Mouse (Mus musculus) small intestine, adult 2 months (tissue): ENCODE measurements around the gene Nars2. TPM values are rescaled to one million over a fixed set of nuclear protein-coding genes. Genes with fewer than 3 reads are reported as not detected.

Experiments
- H3K27ac ChIP-seq: fragments of 200-500 bp; 2 replicates; pipeline ENCODE4 v1.5.1; 2012; ENCODE audit warnings: low read depth, low read length, control low read depth, inconsistent platforms; ENCODE audit not compliant: insufficient read depth
- H3K27me3 ChIP-seq: fragments of 200-500 bp; 2 replicates; pipeline ENCODE4 v1.6.1; 2012; ENCODE audit warnings: mild to moderate bottlenecking, moderate library complexity, low read length, inconsistent platforms; ENCODE audit not compliant: control insufficient read depth, insufficient read depth
- H3K36me3 ChIP-seq: fragments of 200-500 bp; 2 replicates; pipeline ENCODE4 v1.6.1; 2012; ENCODE audit warnings: mild to moderate bottlenecking, low read length, control low read depth, inconsistent platforms; ENCODE audit not compliant: control insufficient read depth, insufficient read depth
- H3K4me1 ChIP-seq: fragments of 200-500 bp; 2 replicates; pipeline ENCODE4 v1.6.1; 2012; ENCODE audit warnings: low read length, inconsistent platforms, mixed read lengths; ENCODE audit not compliant: control insufficient read depth, insufficient read depth, insufficient read length
- H3K4me3 ChIP-seq: fragments of 200-500 bp; 2 replicates; pipeline ENCODE4 v1.5.1; 2012; ENCODE audit warnings: low read depth, mild to moderate bottlenecking, control low read depth, inconsistent platforms, low read length, moderate library complexity
- CTCF ChIP-seq: fragments of 200-500 bp; IDR thresholded peaks from 2 replicates; pipeline ENCODE4 v1.5.1; 2012; ENCODE audit warnings: low read depth, mild to moderate bottlenecking, control low read depth, inconsistent platforms, low read length, moderate library complexity, mixed read lengths; ENCODE audit not compliant: insufficient replicate concordance, insufficient read length; ENCODE audit errors: extremely low read depth
- POLR2A ChIP-seq: fragments of 200-500 bp; IDR thresholded peaks from 2 replicates; pipeline ENCODE4 v1.6.1; 2012; ENCODE audit warnings: low read depth, mild to moderate bottlenecking, control low read depth, inconsistent platforms, low read length, moderate library complexity
- WGBS: fragments of 180-500 bp; shearing (Covaris S2); methylation state at CpG from one replicate; pipeline ENCODE4 v1.1.7; 2018; 5-methylcytosine and 5-hydroxymethylcytosine counted together
- polyA plus RNA-seq: library from polyadenylated mRNA; depleted of rRNA; stranded (reverse); fragments of >200 nt; gene quantifications from 2 replicates; pipeline ENCODE4 v1.2.3, GENCODE M21; 2012

Gene Nars2
- polyA plus RNA-seq, 1 experiment, result 0.90 TPM

GRCm38 (mm10) chr7:97078685-97079084, 127.4 kb downstream of the Nars2 start:
- H3K27ac ChIP-seq, result no peak overlapping the region
- no peak overlapping the region for H3K4me3 ChIP-seq
- WGBS, result 60% methylated on average over 4 of the region's 4 CpGs
- TF ChIP-seq CTCF (no peak), POLR2A (no peak)
- H3K27me3 ChIP-seq, result no peaks in the 10 kb centered on the region
- no peaks in the 10 kb centered on the region for H3K36me3 ChIP-seq
- peaks cover 11% of the 10 kb centered on the region for H3K4me1 ChIP-seq

DNA sequence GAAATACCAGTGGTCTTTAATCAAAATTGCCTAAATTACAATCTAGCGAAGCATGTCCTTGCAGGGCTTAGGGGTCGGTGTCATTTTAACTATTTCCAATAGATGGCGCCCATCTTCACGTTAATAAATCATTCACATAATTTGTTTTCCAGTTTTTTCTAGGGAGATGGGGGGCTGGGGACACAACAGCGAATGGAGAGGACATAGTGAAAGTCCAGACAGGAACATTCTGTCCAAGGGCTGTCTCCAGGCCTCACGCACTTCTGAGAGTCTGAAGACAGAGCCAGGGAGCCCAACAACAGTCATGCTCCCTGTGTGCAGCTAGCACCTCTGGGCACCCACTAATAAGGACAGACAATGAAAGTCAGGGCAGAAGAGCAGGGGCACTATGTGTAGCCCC, 127.8 kb downstream of the Nars2 start:
- 8% methylated on average over 6 of the region's 6 CpGs for WGBS
- Histone ChIP-seq H3K36me3 (no peaks in the 10 kb centered on the region), H3K4me3 (no peak overlapping the region), H3K27me3 (no peaks in the 10 kb centered on the region), H3K4me1 (peaks cover 11% of the 10 kb centered on the region), H3K27ac (no peak overlapping the region)
- TF ChIP-seq CTCF (peak; percentile 39; the same call in 1 of the 2 replicates), POLR2A (no peak)

DNA sequence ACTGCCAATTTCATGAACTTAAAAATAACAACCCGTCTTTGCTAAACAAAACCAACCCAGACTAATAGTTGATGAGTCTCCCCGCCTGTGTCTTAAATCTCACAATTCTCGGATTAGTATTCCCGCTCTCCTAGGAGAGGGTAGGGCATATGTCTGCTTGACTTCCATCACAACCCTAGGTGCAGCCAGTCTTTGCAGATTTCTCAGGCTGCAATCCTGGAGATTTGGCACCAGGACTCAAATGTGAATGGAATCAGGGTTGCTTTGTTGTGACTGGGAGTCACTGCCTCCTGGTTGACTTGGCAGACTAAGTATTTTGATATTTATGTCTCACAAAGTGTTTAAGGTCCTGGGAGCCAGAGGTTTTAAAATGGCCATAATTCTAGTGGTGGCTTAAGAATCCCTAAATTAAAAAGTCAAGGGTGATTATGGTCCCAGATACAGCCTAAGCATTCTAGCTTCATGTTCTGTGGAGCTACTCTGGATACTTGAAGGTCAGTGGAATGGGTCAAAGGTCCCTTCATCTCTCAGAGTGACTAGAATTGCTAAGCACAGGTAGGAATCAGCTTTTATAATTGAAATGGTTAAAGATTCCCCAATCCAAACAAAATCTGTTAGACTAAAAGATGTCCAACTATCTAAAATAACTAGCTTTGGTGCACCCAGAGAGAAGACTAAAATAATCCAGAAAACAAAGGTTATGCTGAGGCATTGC, 128.5 kb downstream of the Nars2 start:
- no peak for TF ChIP-seq POLR2A
- TF ChIP-seq CTCF, result no peak
- Histone ChIP-seq H3K27me3 (no peaks in the 10 kb centered on the region), H3K4me1 (peaks cover 11% of the 10 kb centered on the region), H3K4me3 (no peak overlapping the region), H3K27ac (peak overlapping the region; percentile 78), H3K36me3 (no peaks in the 10 kb centered on the region)
- 60% methylated on average over 4 of the region's 4 CpGs for WGBS

GRCm38 (mm10) chr7:97080621-97081241, 129.4 kb downstream of the Nars2 start:
- TF ChIP-seq POLR2A (no peak), CTCF (no peak)
- Histone ChIP-seq H3K27me3 (no peaks in the 10 kb centered on the region), H3K27ac (peak overlapping the region; percentile 86), H3K4me1 (peaks cover 11% of the 10 kb centered on the region), H3K36me3 (no peaks in the 10 kb centered on the region), H3K4me3 (peak overlapping the region; percentile 90)
- 12% methylated on average over 4 of the region's 4 CpGs for WGBS

DNA sequence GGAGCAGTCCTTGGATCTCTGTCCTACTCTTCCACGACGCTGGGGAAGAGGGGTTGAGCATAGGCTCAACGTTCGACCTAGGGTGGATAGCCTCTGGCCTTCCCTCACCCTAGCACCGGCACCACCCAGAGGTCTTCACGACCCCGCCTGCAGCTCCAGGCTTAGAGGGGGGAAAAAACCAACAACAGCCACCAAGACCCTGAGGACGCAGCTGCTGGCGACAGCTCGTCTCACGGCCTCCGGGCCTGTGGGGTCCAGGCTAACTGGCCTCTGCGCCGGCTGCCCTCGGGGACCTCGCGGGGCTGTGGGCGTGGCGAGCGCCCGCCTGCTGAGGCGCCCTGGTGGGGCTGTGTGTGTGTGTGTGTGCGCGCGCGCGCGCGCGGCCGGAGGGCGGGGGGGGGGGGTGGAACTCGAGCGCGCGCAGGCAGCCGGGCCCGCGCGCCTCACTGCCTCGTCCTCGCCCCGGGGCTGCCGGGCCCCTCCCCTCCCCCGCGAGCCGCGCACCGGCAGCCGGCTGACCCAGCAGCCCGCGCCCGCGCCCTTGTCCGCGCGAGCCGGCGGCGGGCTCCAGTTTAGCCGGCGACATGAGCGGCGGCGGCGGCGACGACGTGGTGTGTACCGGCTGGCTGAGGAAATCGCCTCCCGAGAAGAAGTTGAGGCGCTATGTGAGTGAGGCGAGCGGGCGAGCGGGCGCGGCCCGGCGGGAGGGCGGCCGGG, 130.1 kb downstream of the Nars2 start, which contains the start of gene Gab2:
Gene Gab2, plus strand, starts transcription at position 345 of the 717 bp plus-strand sequence.
- under 1% methylated on average over 70 of the region's 83 CpGs for WGBS
- peak within 1 kb of the TSS; percentile 86 for H3K27ac ChIP-seq
- H3K27me3 ChIP-seq, result no peaks in the 10 kb centered on the region
- peaks cover 11% of the 10 kb centered on the region for H3K4me1 ChIP-seq
- H3K36me3 ChIP-seq, result no peaks in the 10 kb centered on the region
- peak within 1 kb of the TSS; percentile 90 for H3K4me3 ChIP-seq
- TF ChIP-seq POLR2A (peak; percentile 25; the same call in 1 of the 2 replicates), CTCF (no peak)

DNA sequence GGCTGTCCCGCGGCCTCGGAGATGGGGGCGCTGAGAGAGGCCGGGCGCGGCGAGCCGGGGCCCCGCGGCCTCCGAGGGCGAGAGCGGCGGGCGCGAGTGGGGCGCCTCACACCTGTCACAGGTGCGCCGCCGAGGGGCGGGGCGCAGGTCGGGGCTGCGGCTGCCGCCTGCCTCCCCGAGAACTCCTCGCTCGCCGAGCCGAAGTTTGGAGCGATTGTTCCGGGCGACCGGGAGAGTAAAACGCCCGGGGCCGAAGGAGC, 130.6 kb downstream of the Nars2 start:
- WGBS, result 2% methylated on average over 32 of the region's 38 CpGs
- Histone ChIP-seq H3K27ac (peak overlapping the region; percentile 84), H3K4me1 (peaks cover 8% of the 10 kb centered on the region), H3K27me3 (no peaks in the 10 kb centered on the region), H3K4me3 (peak overlapping the region; percentile 90), H3K36me3 (no peaks in the 10 kb centered on the region)
- TF ChIP-seq POLR2A (no peak), CTCF (no peak)
